Mouse (Mus musculus): ENCODE results near the gene Gm42791.

DNA sequence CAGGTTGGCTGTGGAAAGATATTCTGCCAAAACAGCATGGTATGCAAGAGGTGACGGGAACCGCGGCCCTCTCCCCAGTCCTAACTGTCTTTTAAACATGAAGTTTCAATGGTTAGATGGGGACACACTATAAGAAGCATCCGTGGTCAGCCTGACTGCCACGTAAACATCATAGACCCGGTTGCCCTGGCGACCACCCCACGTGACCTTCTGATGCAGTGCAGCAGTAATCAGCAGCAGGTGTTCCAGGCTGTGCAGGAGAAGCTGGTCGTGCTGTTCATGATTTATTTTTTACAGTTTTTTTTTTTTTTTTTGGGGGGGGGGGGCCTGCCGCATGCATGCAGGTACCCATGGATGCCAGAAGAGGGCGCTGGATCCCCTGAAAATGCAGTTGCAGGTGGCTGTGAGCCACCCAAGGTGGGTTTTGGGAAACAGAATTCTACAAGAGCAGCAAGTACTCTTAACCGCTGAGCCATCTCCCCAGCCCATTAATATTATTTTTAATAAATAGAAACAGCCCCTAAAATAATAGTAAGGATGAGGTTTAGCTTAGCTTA is 11.8 kb downstream of the Gm42791 start:
- TF ChIP-seq CTCF (IDR thresholded peaks at IDR 0.05; ENCODE audit: low read depth) (no peak), EP300 (IDR thresholded peaks at IDR 0.05; ENCODE audit: low read depth) (no peak)

All from liver, postnatal 0 days (tissue).